Mouse (Mus musculus) monocyte, adult 59 days (primary cell): ENCODE results near the gene Amy2a1. TPM values are rescaled to one million over a fixed set of nuclear protein-coding genes. Genes with fewer than 3 reads are reported as not detected.

Experiments used
- total RNA-seq, 2 experiments: library from RNA; stranded (reverse); gene quantifications; one replicate each; pipeline ENCODE4 v1.2.4; 2023

Gene Amy2a1
- not detected for total RNA-seq

DNA sequence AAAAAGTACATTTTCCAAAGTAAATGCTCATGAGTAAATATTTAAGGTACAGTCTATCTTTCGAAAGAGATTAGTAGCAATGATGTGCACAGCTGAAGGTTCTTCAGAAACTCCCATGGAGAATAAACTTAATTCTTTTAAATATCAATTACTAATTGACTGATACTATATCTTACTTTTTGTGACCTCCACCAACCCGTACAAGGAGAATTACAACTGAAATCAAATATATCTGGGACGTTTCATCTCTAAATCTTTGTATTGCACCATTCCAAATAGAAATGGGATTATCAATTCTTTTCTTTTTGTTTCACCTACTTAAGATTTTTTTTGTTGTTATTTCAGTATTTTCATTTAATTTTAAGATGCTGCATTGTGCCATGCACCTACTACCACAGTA, at the start of gene Amy2a1:
Amy2a1 (minus strand) TSS at position 101 of the 400 bp plus-strand sequence.

Other genes starting within 250 kb of the Amy2a1 start
- not detected for gene Amy2a4, start 241.0 kb downstream of the Amy2a1 start, total RNA-seq
- not detected for gene Amy2a3, start 208.4 kb downstream of the Amy2a1 start, total RNA-seq
- not detected for gene Amy2a2, start 175.8 kb downstream of the Amy2a1 start, total RNA-seq
- gene Amy1, start 74.3 kb upstream of the Amy2a1 start, total RNA-seq: 1 to 10 TPM; 1.2 to 2.9 TPM
- 10 to 100 TPM; 44.0 to 52.5 TPM for gene Rnpc3, start 97.7 kb upstream of the Amy2a1 start, total RNA-seq